ENCODE assay signal across 9 mouse cellular contexts in the genomic region with DNA sequence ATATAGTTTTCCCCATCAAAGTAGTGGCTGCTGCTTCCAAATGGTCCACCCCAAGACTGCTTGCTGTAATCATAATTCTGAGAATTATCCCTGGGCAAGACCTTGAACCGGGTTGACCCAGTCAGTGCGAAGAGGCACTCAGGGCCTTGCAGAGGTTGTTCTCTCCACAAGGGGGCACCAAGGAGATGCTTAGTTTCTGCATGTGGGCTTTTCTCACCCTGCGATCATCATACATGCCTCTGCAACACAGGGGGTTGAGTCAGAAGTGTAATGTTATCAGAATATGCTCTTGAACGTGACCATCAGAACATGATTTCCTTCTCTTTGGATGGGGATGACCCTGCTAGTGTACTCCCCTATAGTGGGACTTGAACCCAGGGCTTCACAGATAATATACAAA. TPM values are rescaled to one million over a fixed set of nuclear protein-coding genes. Genes with fewer than 3 reads are reported as not detected.
DNase-seq lines count a peak whose midpoint lies in the region; ATAC-seq and TF ChIP-seq lines count a peak whose summit lies in the region.
"Had no signal": no experiment of that assay in that cellular context is flagged by ENCODE, and none has a peak within 500 bp of the region (broad histone marks: within the 10 kb centered on the region; RNA-seq: fewer than 3 reads in every experiment).

No protein-coding gene starts in this region.

- peak; percentile 86 for TF ChIP-seq CTCF in hindbrain, postnatal 0 days (IDR thresholded peaks at IDR 0.05; ENCODE audit: low read depth)

- H3K4me2 ChIP-seq in forebrain, embryonic 13.5 days: no peak overlapping the region
- H3K4me2 ChIP-seq in hindbrain, postnatal 0 days (ENCODE audit: low read depth, low read length): no peak overlapping the region
- no peak overlapping the region for H3K4me2 ChIP-seq in midbrain, embryonic 14.5 days (ENCODE audit: low read length)
- H3K4me2 ChIP-seq: lung, embryonic 15.5 days had no signal

- no peak overlapping the region for H3K9ac ChIP-seq in forebrain, embryonic 13.5 days
- no peak overlapping the region for H3K9ac ChIP-seq in hindbrain, postnatal 0 days (replicated peaks; ENCODE audit: low read length)
- H3K9ac ChIP-seq in midbrain, embryonic 14.5 days (replicated peaks; ENCODE audit: low read length): no peak overlapping the region
- H3K9ac ChIP-seq: lung, embryonic 15.5 days had no signal

- no peak overlapping the region for H3K4me3 ChIP-seq in forebrain, embryonic 13.5 days
- H3K4me3 ChIP-seq in hindbrain, postnatal 0 days (ENCODE audit: low read length): no peak overlapping the region
- H3K4me3 ChIP-seq in limb, embryonic 10.5 days: no peak overlapping the region
- H3K4me3 ChIP-seq in midbrain, embryonic 14.5 days (replicated peaks; ENCODE audit: low read depth, low read length): no peak overlapping the region
- H3K4me3 ChIP-seq: lung, embryonic 15.5 days had no signal

- 55% methylated on average over 4 of the region's 4 CpGs for WGBS in forebrain, embryonic 13.5 days
- WGBS in hindbrain, postnatal 0 days: 39% methylated on average over 4 of the region's 4 CpGs
- WGBS in limb, embryonic 10.5 days: 69% methylated on average over 4 of the region's 4 CpGs
- 49% methylated on average over 4 of the region's 4 CpGs for WGBS in midbrain, embryonic 14.5 days

- H3K36me3 ChIP-seq in forebrain, embryonic 13.5 days (ENCODE audit: poor library complexity, severe bottlenecking): peaks cover 21% of the 10 kb centered on the region
- no peaks in the 10 kb centered on the region for H3K36me3 ChIP-seq in hindbrain, postnatal 0 days (ENCODE audit: insufficient read depth, low read length)
- peaks cover 55% of the 10 kb centered on the region for H3K36me3 ChIP-seq in limb, embryonic 10.5 days
- peaks cover 13% of the 10 kb centered on the region for H3K36me3 ChIP-seq in midbrain, embryonic 14.5 days (ENCODE audit: control insufficient read depth, insufficient read depth, low read length)
- peaks cover 1% of the 10 kb centered on the region for H3K36me3 ChIP-seq in splenic B cell, adult 2 months (ENCODE audit: control insufficient read depth, insufficient read depth, low read length, poor library complexity, severe bottlenecking)

- no peaks in the 10 kb centered on the region for H3K27me3 ChIP-seq in forebrain, embryonic 13.5 days
- no peaks in the 10 kb centered on the region for H3K27me3 ChIP-seq in hindbrain, postnatal 0 days (ENCODE audit: insufficient read depth, low read length)
- H3K27me3 ChIP-seq in limb, embryonic 10.5 days (ENCODE audit: low read depth, poor library complexity, severe bottlenecking): no peaks in the 10 kb centered on the region
- H3K27me3 ChIP-seq in midbrain, embryonic 14.5 days (ENCODE audit: control insufficient read depth, insufficient read depth, low read length): no peaks in the 10 kb centered on the region
- H3K27me3 ChIP-seq in splenic B cell, adult 2 months (ENCODE audit: control insufficient read depth, insufficient read depth, low read length, poor library complexity, severe bottlenecking): no peaks in the 10 kb centered on the region
- H3K27me3 ChIP-seq: lung, embryonic 15.5 days had no signal

- no peak overlapping the region for H3K27ac ChIP-seq in forebrain, embryonic 13.5 days
- H3K27ac ChIP-seq in hindbrain, postnatal 0 days: no peak overlapping the region
- no peak overlapping the region for H3K27ac ChIP-seq in limb, embryonic 10.5 days
- no peak overlapping the region for H3K27ac ChIP-seq in midbrain, embryonic 14.5 days (replicated peaks; ENCODE audit: low read depth, low read length)
- H3K27ac ChIP-seq: lung, embryonic 15.5 days had no signal

- ATAC-seq in forebrain, embryonic 13.5 days: peak; percentile 41; the same call in 1 of the 2 replicates
- peak; percentile 64; the same call in 1 of the 2 replicates for ATAC-seq in hindbrain, postnatal 0 days
- ATAC-seq in midbrain, embryonic 14.5 days (ENCODE audit: low FRiP score, low TSS enrichment): no peak

- H3K4me1 ChIP-seq in forebrain, embryonic 13.5 days: no peaks in the 10 kb centered on the region
- H3K4me1 ChIP-seq in hindbrain, postnatal 0 days (ENCODE audit: insufficient read depth, low read length): no peaks in the 10 kb centered on the region
- no peaks in the 10 kb centered on the region for H3K4me1 ChIP-seq in limb, embryonic 10.5 days
- no peaks in the 10 kb centered on the region for H3K4me1 ChIP-seq in midbrain, embryonic 14.5 days (ENCODE audit: control insufficient read depth, insufficient read depth, low read length)
- H3K4me1 ChIP-seq: lung, embryonic 15.5 days had no signal

- H3K9me3 ChIP-seq in forebrain, embryonic 13.5 days (replicated peaks): no peaks in the 10 kb centered on the region
- no peaks in the 10 kb centered on the region for H3K9me3 ChIP-seq in hindbrain, postnatal 0 days (ENCODE audit: low read length)
- no peaks in the 10 kb centered on the region for H3K9me3 ChIP-seq in limb, embryonic 10.5 days (replicated peaks)
- no peaks in the 10 kb centered on the region for H3K9me3 ChIP-seq in midbrain, embryonic 14.5 days (ENCODE audit: control insufficient read depth, low read length)
- H3K9me3 ChIP-seq: lung, embryonic 15.5 days had no signal

- peak; percentile 46 for DNase-seq in right cerebral cortex, adult 18-20 months
- no peak for DNase-seq in right cerebral cortex, postnatal 25 days
- DNase-seq in c-Kit-negative CD71-positive TER-119-positive erythroid progenitor cells, embryonic 14.5 days (ENCODE audit: low read depth, low spot score): peak; percentile 59
- peak; percentile 82 for DNase-seq in hindbrain, postnatal 0 days (ENCODE audit: low spot score)
- DNase-seq in limb, embryonic 10.5 days (ENCODE audit: low spot score): peak; percentile 47
- DNase-seq in midbrain, embryonic 14.5 days: peak; percentile 84
- peak; percentile 89 for DNase-seq in splenic B cell, adult 2 months (ENCODE audit: low read depth, low spot score)

RNA-seq across cellular contexts. Expression of gene Srebf2, which starts 8.4 kb away (rescaled TPM):
- 200 and 218 TPM in 2 replicates for polyA plus RNA-seq in forebrain, embryonic 13.5 days (2015; fragmentation: Nextera tagmentation; extraction: Ambion mirVana)
- 256 and 266 TPM in 2 replicates for total RNA-seq in hindbrain, postnatal 0 days (2014; rRNA removed)
- 139 and 145 TPM in 2 replicates for polyA plus RNA-seq in hindbrain, postnatal 0 days (2015; fragmentation: Nextera tagmentation; extraction: Ambion mirVana)
- 182 and 190 TPM in 2 replicates for polyA plus RNA-seq in limb, embryonic 10.5 days (2016; fragmentation: Nextera tagmentation; extraction: Ambion mirVana)
- 132 and 158 TPM in 2 replicates for polyA plus RNA-seq in midbrain, embryonic 14.5 days (2014; fragmentation: Nextera tagmentation; extraction: Ambion mirVana)

RNA-seq across cellular contexts. Expression of gene Ccdc134, which starts 10.8 kb away (rescaled TPM):
- polyA plus RNA-seq in forebrain, embryonic 13.5 days (2015; fragmentation: Nextera tagmentation; extraction: Ambion mirVana): 15.2 and 15.9 TPM in 2 replicates
- 15.5 and 16.0 TPM in 2 replicates for total RNA-seq in hindbrain, postnatal 0 days (2014; rRNA removed)
- 6.4 and 8.4 TPM in 2 replicates for polyA plus RNA-seq in hindbrain, postnatal 0 days (2015; fragmentation: Nextera tagmentation; extraction: Ambion mirVana)
- polyA plus RNA-seq in limb, embryonic 10.5 days (2016; fragmentation: Nextera tagmentation; extraction: Ambion mirVana): 22.8 and 23.6 TPM in 2 replicates
- polyA plus RNA-seq in midbrain, embryonic 14.5 days (2014; fragmentation: Nextera tagmentation; extraction: Ambion mirVana): 10.0 and 11.0 TPM in 2 replicates
